Mouse (Mus musculus): Measurements from ENCODE around the gene Rpgrip1l.

Rpgrip1l gene

GRCm38 (mm10) chr8:91327471-91328205, 14.6 kb upstream of the Rpgrip1l start:
- no peak for DNase-seq

- DNase-seq = no peak
Observed at GRCm38 (mm10) chr8:91326946-91327345, 13.9 kb upstream of the Rpgrip1l start.

DNA sequence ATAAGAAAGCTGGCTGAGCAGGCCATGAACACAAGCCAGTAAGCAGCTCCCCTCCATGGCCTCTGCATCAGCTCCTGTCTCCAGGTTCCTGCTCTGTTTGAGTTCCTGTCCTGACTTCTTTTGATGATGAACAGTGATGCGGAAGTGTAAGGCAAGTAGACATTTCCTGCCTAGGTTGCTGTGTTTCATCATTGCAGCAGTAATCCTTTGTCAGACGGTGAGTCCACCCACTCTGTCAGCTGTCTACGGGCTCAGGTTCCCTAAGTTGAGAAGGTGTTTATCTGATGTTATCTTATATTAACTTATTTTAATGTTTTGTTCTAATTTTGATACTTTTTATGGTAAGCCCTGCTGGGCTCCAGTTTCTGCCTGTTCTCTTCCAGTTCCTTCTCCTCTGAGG, 13.0 kb upstream of the Rpgrip1l start:
- no peak for DNase-seq

DNA sequence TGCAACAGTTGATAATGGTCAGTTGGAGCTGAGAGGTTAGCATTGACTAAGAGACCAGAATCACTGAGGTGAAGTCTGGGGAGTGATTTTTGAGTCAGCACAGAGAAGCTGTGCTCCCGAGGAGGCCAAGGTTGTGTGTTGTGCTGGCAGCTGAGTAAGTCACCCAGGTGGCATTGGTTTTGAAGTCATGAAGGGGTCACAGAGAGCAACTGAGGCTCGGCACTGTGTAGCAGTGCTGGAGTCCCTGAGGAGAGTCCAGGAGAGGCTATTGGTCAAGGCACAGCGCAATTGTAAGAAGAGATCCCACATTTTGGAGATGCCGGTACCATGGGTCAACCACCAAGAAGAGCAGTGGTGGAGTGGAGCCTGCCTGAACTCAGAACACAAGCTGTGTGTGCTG, 11.9 kb upstream of the Rpgrip1l start:
- DNase-seq = no peak

- DNase-seq = no peak
Observed at GRCm38 (mm10) chr8:91324271-91324670, 11.2 kb upstream of the Rpgrip1l start.

- DNase-seq = no peak
Observed at GRCm38 (mm10) chr8:91323511-91323910, 10.4 kb upstream of the Rpgrip1l start.

- no peak for DNase-seq
Observed at GRCm38 (mm10) chr8:91318938-91319729, 6.1 kb upstream of the Rpgrip1l start.

- no peak for DNase-seq
Observed at GRCm38 (mm10) chr8:91317567-91318227, 4.6 kb upstream of the Rpgrip1l start.

DNA sequence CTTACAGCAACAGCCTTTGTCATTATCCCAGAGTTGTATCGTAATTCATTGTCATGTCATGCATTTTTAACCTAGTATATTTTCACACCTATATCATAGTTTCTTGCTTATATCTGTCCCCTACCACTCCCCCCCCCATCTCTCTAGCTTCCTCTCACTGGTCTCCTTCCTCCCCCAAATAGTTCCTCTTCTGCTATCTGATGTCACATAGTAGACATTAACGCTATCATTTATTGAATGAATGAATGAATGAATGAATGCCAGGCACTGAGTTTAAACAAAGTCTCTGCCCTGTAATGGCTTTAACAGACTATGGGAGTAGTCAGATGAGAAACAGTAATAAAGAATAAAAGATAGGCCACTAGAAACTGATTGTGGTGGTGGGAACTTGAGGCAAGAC, 720 bp downstream of the Rpgrip1l start:
- DNase-seq = no peak

- no peak for DNase-seq
Observed at GRCm38 (mm10) chr8:91304481-91305386, 8.3 kb downstream of the Rpgrip1l start.

- no peak for DNase-seq
Observed at GRCm38 (mm10) chr8:91298672-91299071, 14.4 kb downstream of the Rpgrip1l start.

DNA sequence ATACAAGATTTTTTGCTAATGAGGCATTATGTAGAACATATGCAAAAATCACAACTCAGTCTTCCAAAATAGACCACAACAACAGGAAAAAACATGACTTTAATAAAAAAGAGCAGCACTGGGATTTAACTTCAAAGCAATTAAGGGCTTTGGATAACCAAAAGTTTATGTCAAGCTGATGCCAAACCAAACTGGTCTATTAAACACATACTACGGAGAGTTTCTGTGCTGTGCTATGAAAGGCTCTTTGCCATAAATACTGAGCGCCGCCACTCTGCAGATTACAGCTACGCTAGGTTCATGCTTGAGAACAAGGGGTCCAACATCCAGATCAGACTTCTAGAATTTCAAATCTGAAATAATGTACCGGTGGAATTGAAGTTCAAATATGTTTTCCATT, 17.3 kb downstream of the Rpgrip1l start:
- DNase-seq = no peak

DNA sequence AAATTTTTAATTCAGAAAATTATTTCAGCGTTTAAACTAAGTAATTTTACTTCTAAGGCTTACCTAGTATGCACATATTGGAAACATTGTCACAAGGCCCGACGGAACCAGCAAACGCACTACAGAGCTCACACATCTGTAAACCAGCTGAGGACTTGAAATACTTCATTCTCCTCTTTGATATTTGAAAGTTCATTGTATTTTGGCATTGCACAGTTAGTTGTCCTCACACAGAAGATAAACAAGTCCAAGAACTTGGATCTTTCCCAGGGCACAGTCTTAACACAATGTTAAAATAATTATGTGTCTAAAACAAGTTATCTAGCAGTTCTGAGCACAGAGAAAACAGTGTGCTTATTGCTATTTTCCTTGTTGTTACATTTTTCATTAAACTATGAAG, 22.5 kb downstream of the Rpgrip1l start:
- DNase-seq = peak; percentile 62

- DNase-seq = no peak
Observed at GRCm38 (mm10) chr8:91286237-91286636, 26.8 kb downstream of the Rpgrip1l start.

DNA sequence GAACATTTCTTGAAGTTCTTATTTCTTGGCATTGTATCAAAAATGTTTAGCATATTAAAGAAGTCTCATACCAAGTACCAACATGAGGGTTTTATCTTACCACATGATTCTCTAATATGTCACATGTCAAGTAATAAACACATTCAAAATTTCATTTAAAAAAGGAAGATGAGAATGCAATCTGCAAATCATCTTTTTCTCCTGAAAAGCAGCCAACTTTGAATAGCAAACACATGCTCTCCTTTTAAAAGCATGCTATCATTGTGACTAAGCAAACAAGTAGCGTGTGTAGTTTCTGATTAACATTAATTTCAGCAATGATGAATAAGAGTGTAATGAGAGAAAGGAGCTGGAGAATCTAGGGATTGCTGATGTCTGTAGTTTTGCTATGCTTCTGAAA, 29.2 kb downstream of the Rpgrip1l start:
- no peak for DNase-seq

GRCm38 (mm10) chr8:91282655-91283054, 30.4 kb downstream of the Rpgrip1l start:
- DNase-seq = no peak

DNA sequence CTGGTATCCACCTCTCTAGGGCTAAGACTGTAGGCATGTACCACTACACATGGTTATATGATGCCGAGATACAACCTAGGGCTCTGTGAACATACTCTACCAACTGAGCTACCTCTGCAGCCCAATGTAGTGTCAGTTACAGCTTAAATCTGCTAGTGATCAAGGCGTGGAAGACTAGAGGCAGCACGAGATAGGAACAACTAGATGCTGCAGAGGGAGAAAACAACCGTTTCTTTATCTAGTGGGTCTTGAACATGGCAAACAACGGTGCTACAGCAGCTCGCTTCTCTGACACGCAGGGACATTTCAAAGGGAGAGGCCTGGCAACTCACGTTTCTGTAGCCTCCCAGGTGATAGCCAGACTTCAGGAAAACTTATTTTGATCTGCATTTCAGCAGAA, 31.5 kb downstream of the Rpgrip1l start:
- no peak for DNase-seq

GRCm38 (mm10) chr8:91280467-91281212, 32.4 kb downstream of the Rpgrip1l start:
- DNase-seq = peak; percentile 43

DNA sequence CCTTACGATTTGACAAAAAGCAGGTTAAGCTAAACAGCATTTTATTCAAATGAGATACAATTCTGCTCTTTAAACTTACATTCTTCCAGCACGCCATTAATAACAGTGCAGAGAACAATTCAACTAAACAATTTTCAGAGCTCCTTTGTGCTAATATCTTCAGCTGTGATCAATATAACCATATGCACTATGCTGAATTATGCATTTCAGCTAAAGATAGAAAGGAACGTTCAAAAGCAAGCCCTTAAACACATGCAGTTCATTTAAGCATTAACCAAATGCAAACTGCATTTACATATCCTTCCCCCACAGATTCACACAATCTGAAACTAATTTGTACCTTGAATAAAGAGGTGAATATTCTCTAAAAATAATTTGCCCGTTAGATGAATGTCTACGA, 35.0 kb downstream of the Rpgrip1l start:
- no peak for DNase-seq

DNA sequence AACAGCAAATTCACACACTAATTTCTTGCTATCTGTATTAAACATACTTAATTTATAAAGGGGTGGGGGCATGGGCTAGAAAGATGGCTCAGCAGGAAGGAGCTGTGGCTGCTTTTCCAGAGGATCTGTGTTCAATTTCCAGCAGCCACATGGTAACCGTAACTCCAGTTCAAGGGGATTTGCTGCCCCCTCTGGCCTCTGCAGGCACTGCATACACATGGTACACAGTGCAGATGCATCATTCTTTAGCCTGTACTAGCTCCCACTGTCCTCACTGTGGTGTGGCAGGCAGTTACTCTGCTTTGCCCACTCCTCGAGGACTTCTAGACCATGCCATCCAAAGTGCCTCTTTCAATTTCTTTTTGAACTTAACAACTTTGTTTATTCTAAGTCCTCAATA, 36.7 kb downstream of the Rpgrip1l start:
- no peak for DNase-seq

DNA sequence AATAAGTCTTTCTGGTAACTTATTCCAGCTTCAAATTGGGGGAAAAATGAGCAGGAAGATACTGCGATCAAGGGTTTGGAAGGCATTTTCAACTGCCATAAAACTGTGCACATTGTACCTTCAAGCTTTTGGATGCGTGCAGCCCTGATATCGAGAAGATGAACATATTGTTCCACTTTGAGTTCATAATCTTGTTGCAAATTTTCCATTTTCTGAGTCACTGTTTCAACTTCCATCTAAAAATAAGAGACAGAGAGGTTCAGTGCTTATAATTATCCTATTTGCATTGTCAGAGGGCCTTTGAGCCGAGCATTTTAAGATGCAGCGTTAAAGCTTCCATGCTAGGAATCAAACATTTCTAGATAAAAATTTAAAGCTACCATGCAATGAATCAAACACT, 39.6 kb downstream of the Rpgrip1l start:
- DNase-seq = no peak

DNA sequence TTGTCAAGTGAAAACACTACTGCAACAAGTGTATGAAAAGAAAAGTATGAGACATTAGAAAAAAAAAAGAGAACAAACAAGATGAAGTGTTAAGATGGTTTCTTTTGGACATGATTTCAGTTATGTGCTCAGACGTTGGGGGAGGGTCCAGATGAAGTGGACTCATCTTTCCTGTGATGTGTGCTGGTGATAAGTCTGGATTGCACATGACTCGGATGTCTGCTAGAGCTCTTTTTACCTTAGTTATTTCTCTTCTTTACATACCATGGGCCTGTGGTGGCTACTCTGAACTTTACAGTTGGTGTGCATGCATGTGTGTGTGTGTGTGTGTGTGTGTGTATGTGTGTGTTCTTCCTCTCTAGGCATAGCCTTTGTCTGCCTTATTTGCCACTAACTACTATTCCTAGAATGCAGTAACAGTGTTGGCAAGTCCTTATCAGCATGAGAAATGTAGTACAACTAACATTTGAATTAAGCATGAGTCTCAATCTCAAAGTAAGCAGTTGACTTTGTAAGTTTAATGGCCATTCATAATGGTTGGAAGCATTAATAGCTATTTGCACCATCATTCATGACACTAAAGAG, 43.6 kb downstream of the Rpgrip1l start:
- DNase-seq = no peak

All from lung, postnatal 36 days (tissue).